Mouse (Mus musculus) cerebellum, adult 9-11 months (tissue): ENCODE measurements around the gene Olfr1145.

ENCODE experiments used
- DNase-seq: peaks from one replicate; pipeline ENCODE4 v3.0.0; 2022

Olfr1145 gene

DNA sequence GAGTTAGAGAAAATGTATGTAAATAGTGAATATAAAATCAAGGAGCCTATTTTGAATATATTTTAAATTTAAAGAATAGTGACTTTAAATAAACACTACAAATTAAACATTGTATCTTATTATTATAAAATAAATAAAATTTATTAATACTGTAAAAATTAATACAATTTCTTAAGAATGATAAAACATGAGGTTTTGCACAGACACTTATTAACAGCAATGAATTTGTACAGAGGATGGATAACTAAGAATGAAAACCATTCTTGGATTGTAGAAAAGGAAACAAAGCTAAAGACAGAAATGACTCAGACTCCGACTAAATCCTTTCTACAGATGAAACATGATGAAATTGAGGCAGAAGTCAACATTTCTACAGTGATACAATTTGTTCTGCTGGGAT, at the start of gene Olfr1145:
TSS of gene Olfr1145 (plus strand) at position 301 of the 400 bp plus-strand sequence.
- no peak for DNase-seq

DNA sequence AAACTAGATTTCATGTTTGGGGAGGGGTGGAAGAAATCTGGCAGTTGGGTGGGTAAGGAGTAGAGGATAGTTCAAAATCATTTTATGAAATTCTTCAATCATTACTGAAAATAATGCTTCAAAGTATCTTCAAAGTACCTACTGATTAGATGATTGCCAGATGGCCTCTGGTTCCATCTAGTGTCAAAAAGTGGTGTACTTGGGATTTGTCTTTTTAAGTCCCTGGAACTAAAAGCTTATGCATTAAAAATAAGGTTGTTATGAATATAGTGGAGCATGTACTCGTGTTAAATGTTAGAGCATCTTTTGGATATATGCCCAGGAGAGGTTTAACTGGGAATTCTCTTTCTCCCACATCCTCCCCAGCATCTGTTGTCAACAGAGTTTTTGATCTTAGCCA, 33.5 kb upstream of the Olfr1145 start:
- DNase-seq = no peak

- no peak for DNase-seq
These were observed 30.4 kb upstream of the Olfr1145 start, which contains the start of gene Olfr152 for GRCm38 (mm10) chr2:87779183-87779582. Olfr152 (plus strand) TSS chr2:87779483.

GRCm38 (mm10) chr2:87800292-87800691, 9.3 kb upstream of the Olfr1145 start, which contains the start of gene Olfr1143:
Olfr1143 (plus strand) TSS chr2:87800592.
- no peak for DNase-seq

DNA sequence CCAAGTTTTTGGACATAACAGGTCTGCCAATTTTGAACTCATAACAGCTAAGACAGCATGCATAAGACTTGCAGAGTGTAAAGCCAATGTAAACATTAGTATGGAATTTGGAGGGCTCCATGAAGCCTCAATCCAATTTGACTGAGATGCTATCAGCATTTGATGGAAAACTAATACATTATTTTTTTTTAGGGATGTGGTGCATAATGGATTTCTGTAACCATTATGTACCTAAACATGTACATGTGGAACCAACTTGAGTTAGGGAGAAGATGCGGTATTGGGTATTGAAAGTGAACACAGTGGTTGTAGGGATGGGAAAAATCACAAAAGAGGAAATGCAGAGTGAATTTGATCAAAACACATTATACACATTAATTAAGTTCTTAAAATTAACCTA, 20.6 kb downstream of the Olfr1145 start, which contains the start of gene Olfr1148:
TSS of gene Olfr1148 (plus strand) at position 301 of the 400 bp plus-strand sequence.
- no peak for DNase-seq

DNA sequence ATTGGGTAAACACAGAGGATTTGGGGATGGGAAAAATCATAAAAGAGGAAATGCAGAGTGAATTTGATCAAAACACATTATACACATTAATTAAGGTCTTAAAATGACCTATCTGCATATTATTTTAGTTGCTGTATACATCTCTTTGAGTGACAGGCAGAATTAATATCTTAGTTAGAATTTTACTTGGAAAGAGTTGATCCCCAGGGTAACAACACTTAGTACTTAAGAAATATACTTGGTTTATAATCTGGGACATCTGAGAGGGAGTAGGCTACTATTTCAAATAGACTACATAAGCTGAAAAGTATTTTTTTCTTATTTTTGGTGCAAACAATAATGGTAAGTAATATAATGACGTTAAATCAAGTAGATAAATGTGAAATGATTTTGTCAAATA, 34.1 kb downstream of the Olfr1145 start, which contains the start of gene Olfr1150-ps1:
TSS of gene Olfr1150-ps1 (plus strand) at position 301 of the 400 bp plus-strand sequence.
- no peak for DNase-seq

GRCm38 (mm10) chr2:87855562-87855961, 45.9 kb downstream of the Olfr1145 start, which contains the start of gene Olfr1151:
Olfr1151 (plus strand) TSS chr2:87855862.
- no peak for DNase-seq
